Mouse (Mus musculus) heart, postnatal 0 days (tissue): ENCODE data around the gene Calcr.

Experiments used
- CTCF ChIP-seq: IDR thresholded peaks from 2 replicates; pipeline ENCODE4 v1.5.1; 2016; ENCODE audit warnings: antibody characterized with exemption, control low read depth, low read depth
- EP300 ChIP-seq: IDR thresholded peaks from 2 replicates; pipeline ENCODE4 v1.6.1; 2016; ENCODE audit warnings: antibody characterized with exemption, low read depth

DNA sequence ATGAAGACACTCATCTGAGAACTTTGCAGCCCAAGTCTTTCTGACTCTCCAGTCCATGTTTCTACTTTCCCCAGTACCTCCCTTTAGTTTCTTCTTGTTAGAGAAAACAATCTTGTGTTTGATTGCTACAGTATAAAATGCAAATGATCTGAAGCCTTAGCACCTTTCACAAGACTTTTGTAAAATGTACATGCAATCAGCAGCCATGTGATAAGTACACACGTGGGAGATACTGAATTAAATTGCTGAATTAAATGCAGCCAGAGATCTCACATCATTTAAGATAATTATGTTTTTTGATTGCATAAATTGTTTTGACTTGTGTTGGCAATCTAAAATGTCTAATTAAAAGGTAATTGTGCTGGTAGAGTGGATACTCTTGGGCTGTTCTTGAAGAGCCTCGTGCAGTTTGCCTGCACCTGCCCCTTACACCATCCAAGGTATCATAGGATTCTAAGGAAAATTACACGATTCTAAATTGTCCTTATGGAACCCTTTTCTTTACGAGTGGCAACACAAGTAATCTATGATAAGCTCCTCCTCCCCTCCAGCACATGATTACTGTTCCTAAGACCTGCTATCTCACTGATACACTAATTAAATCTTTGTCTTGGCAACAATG is 34.2 kb downstream of the Calcr start:
- TF ChIP-seq CTCF (no peak), EP300 (no peak)
